Mouse (Mus musculus) neural tube, embryonic 14.5 days (tissue): Measurements from ENCODE around the gene Cldn24. TPM values are rescaled to one million over a fixed set of nuclear protein-coding genes. Genes with fewer than 3 reads are reported as not detected.

Experiments
- ATAC-seq: fragments of 200-750 bp; cut with Nextera tagmentation; 2 replicates; pipeline ENCODE4 v1.8.0; 2017; ENCODE audit warnings: low read depth, mild to moderate bottlenecking, moderate TSS enrichment, moderate library complexity
- H3K27ac ChIP-seq: fragments of 300-500 bp; sonication (generic); 2 replicates; pipeline ENCODE4 v1.5.1; 2014; ENCODE audit warnings: low read depth, mild to moderate bottlenecking, control low read depth, low read length, moderate library complexity, mixed read lengths
- H3K27me3 ChIP-seq: fragments of 300-500 bp; sonication (generic); 2 replicates; pipeline ENCODE4 v1.6.1; 2014; ENCODE audit warnings: low read length; ENCODE audit not compliant: control insufficient read depth, insufficient read depth
- H3K36me3 ChIP-seq: fragments of 300-500 bp; sonication (generic); 2 replicates; pipeline ENCODE4 v1.6.1; 2014; ENCODE audit warnings: low read length, mixed read lengths; ENCODE audit not compliant: control insufficient read depth, insufficient read depth
- H3K4me1 ChIP-seq: fragments of 300-500 bp; sonication (generic); 2 replicates; pipeline ENCODE4 v1.6.1; 2014; ENCODE audit warnings: low read length; ENCODE audit not compliant: control insufficient read depth, insufficient read depth
- H3K4me2 ChIP-seq: fragments of 300-500 bp; sonication (generic); 2 replicates; pipeline ENCODE4 v1.6.1; 2014; ENCODE audit warnings: mild to moderate bottlenecking, low read depth, low read length, control low read depth
- H3K4me3 ChIP-seq: fragments of 300-500 bp; sonication (generic); 2 replicates; pipeline ENCODE4 v1.5.1; 2014; ENCODE audit warnings: low read depth, low read length, control low read depth, mixed read lengths
- H3K9ac ChIP-seq: fragments of 300-500 bp; sonication (generic); replicated peaks from 2 replicates; pipeline ENCODE4 v1.6.1; 2014; ENCODE audit warnings: low read depth, mild to moderate bottlenecking, control low read depth, low read length, mixed read lengths
- H3K9me3 ChIP-seq: fragments of 300-500 bp; sonication (generic); 2 replicates; pipeline ENCODE4 v1.6.1; 2016; ENCODE audit warnings: low read length; ENCODE audit not compliant: control insufficient read depth
- WGBS: fragments of 180-500 bp; shearing (Covaris S2); extraction: QIAGEN DNeasy Blood & Tissue Kit; methylation state at CpG from one replicate; pipeline ENCODE4 v1.1.7; 2014; 5-methylcytosine and 5-hydroxymethylcytosine counted together
- polyA plus RNA-seq: library from polyadenylated mRNA; unstranded; fragments of >200 nt; fragmentation: Nextera tagmentation; extraction: Ambion mirVana; gene quantifications from 2 replicates; pipeline ENCODE4 v1.2.1, GENCODE M21; 2014

The Cldn24 gene
- polyA plus RNA-seq, 1 experiment from 2014 or later: not detected

GRCm38 (mm10) chr8:47787705-47788104, 34.2 kb upstream of the Cldn24 start:
- Histone ChIP-seq H3K9me3 (no peaks in the 10 kb centered on the region), H3K9ac (no peak overlapping the region), H3K4me3 (no peak overlapping the region), H3K27ac (no peak overlapping the region), H3K27me3 (no peaks in the 10 kb centered on the region), H3K4me2 (peak overlapping the region; percentile 19; the same call in 1 of the 2 replicates), H3K4me1 (no peaks in the 10 kb centered on the region), H3K36me3 (no peaks in the 10 kb centered on the region)
- WGBS: 28% methylated on average over 10 of the region's 10 CpGs
- ATAC-seq: peak; percentile 31; the same call in 1 of the 2 replicates

GRCm38 (mm10) chr8:47791986-47792385, 30.0 kb upstream of the Cldn24 start:
- Histone ChIP-seq H3K4me1 (no peaks in the 10 kb centered on the region), H3K27ac (no peak overlapping the region), H3K4me3 (no peak overlapping the region), H3K27me3 (no peaks in the 10 kb centered on the region), H3K9ac (no peak overlapping the region), H3K9me3 (no peaks in the 10 kb centered on the region), H3K36me3 (no peaks in the 10 kb centered on the region), H3K4me2 (no peak overlapping the region)
- 71% methylated on average over 9 of the region's 9 CpGs for WGBS
- no peak for ATAC-seq

- no peaks in the 10 kb centered on the region for H3K4me1 ChIP-seq
- H3K36me3 ChIP-seq: no peaks in the 10 kb centered on the region
- no peak overlapping the region for H3K4me2 ChIP-seq
- no peak overlapping the region for H3K27ac ChIP-seq
- no peak for ATAC-seq
- H3K9me3 ChIP-seq: no peaks in the 10 kb centered on the region
- H3K9ac ChIP-seq: no peak overlapping the region
- H3K4me3 ChIP-seq: no peak overlapping the region
- H3K27me3 ChIP-seq: no peaks in the 10 kb centered on the region
- WGBS: 85% methylated on average over 6 of the region's 6 CpGs
Measured at GRCm38 (mm10) chr8:47799438-47799837, 22.5 kb upstream of the Cldn24 start.

GRCm38 (mm10) chr8:47802349-47802748, 19.6 kb upstream of the Cldn24 start:
- Histone ChIP-seq H3K9me3 (no peaks in the 10 kb centered on the region), H3K36me3 (no peaks in the 10 kb centered on the region), H3K27me3 (no peaks in the 10 kb centered on the region), H3K9ac (no peak overlapping the region), H3K4me2 (no peak overlapping the region), H3K4me1 (no peaks in the 10 kb centered on the region), H3K27ac (no peak overlapping the region), H3K4me3 (no peak overlapping the region)
- 89% methylated on average over 2 of the region's 2 CpGs for WGBS
- ATAC-seq: no peak

GRCm38 (mm10) chr8:47804262-47804661, 17.7 kb upstream of the Cldn24 start:
- Histone ChIP-seq H3K9ac (no peak overlapping the region), H3K27ac (no peak overlapping the region), H3K36me3 (no peaks in the 10 kb centered on the region), H3K4me2 (no peak overlapping the region), H3K4me1 (no peaks in the 10 kb centered on the region), H3K27me3 (no peaks in the 10 kb centered on the region), H3K4me3 (no peak overlapping the region), H3K9me3 (no peaks in the 10 kb centered on the region)
- 94% methylated on average over 1 of the region's 1 CpGs for WGBS
- no peak for ATAC-seq

GRCm38 (mm10) chr8:47809970-47810665, 11.8 kb upstream of the Cldn24 start:
- no peak for ATAC-seq
- Histone ChIP-seq H3K4me2 (no peak overlapping the region), H3K4me1 (no peaks in the 10 kb centered on the region), H3K36me3 (no peaks in the 10 kb centered on the region), H3K9ac (no peak overlapping the region), H3K9me3 (no peaks in the 10 kb centered on the region), H3K27ac (no peak overlapping the region), H3K27me3 (no peaks in the 10 kb centered on the region), H3K4me3 (no peak overlapping the region)
- WGBS: 84% methylated on average over 14 of the region's 14 CpGs

GRCm38 (mm10) chr8:47810666-47811015, 11.3 kb upstream of the Cldn24 start:
- 80% methylated on average over 7 of the region's 7 CpGs for WGBS
- no peaks in the 10 kb centered on the region for H3K9me3 ChIP-seq
- ATAC-seq: no peak
- no peak overlapping the region for H3K4me2 ChIP-seq
- no peaks in the 10 kb centered on the region for H3K36me3 ChIP-seq
- H3K4me1 ChIP-seq: no peaks in the 10 kb centered on the region
- H3K27me3 ChIP-seq: no peaks in the 10 kb centered on the region
- no peak overlapping the region for H3K4me3 ChIP-seq
- no peak overlapping the region for H3K27ac ChIP-seq
- H3K9ac ChIP-seq: no peak overlapping the region

- no peak overlapping the region for H3K4me2 ChIP-seq
- no peaks in the 10 kb centered on the region for H3K36me3 ChIP-seq
- no peak overlapping the region for H3K4me3 ChIP-seq
- no peaks in the 10 kb centered on the region for H3K4me1 ChIP-seq
- no peak overlapping the region for H3K27ac ChIP-seq
- no peak overlapping the region for H3K9ac ChIP-seq
- WGBS: 80% methylated on average over 12 of the region's 12 CpGs
- no peaks in the 10 kb centered on the region for H3K9me3 ChIP-seq
- no peaks in the 10 kb centered on the region for H3K27me3 ChIP-seq
- no peak for ATAC-seq
Measured at GRCm38 (mm10) chr8:47811221-47811620, 10.7 kb upstream of the Cldn24 start.

GRCm38 (mm10) chr8:47819034-47819433, 2.9 kb upstream of the Cldn24 start:
- ATAC-seq: no peak
- Histone ChIP-seq H3K4me1 (no peaks in the 10 kb centered on the region), H3K4me3 (no peak overlapping the region), H3K27me3 (no peaks in the 10 kb centered on the region), H3K4me2 (no peak overlapping the region), H3K9me3 (no peaks in the 10 kb centered on the region), H3K27ac (no peak overlapping the region), H3K36me3 (no peaks in the 10 kb centered on the region), H3K9ac (no peak overlapping the region)
- WGBS: 89% methylated on average over 8 of the region's 8 CpGs
